Comparison of ENCODE assay signal across 7 mouse cellular contexts in the genomic region with DNA sequence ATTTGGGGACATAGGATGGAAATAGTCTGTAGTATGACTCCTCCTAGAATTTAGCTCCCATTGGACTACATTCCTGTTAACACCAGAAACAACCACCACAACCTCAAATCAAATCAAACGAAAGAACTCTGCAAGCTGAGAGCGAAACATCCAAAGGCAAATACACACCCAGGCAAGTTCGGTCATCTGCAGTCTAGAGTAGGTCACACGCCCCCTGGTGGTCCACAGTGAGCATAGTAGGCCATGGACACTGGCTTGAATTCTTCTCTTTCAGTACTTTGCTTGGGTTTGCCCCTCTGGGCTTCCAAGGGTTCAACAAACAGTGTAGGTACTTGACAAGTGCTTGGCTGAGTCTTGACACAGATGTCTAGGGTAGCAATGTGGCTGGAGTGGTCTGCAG. TPM values are rescaled to one million over a fixed set of nuclear protein-coding genes. Genes with fewer than 3 reads are reported as not detected.
DNase-seq lines count a peak whose midpoint lies in the region; ATAC-seq and TF ChIP-seq lines count a peak whose summit lies in the region.

No protein-coding gene starts in this region.

- peak overlapping the region; percentile 40 for H3K4me2 ChIP-seq in hindbrain, postnatal 0 days (ENCODE audit: low read depth, low read length)

- peak overlapping the region; percentile 59 for H3K4me3 ChIP-seq in gastrocnemius, adult 2 months
- H3K4me3 ChIP-seq in hindbrain, postnatal 0 days (ENCODE audit: low read length), result no peak overlapping the region
- no peak overlapping the region for H3K4me3 ChIP-seq in midbrain, embryonic 10.5 days
- H3K4me3 ChIP-seq in small intestine, adult 2 months (ENCODE audit: low read depth, low read length), result no peak overlapping the region

- H3K9me3 ChIP-seq in hindbrain, postnatal 0 days (ENCODE audit: low read length), result no peaks in the 10 kb centered on the region
- H3K9me3 ChIP-seq in midbrain, embryonic 10.5 days (replicated peaks), result no peaks in the 10 kb centered on the region

- H3K27ac ChIP-seq in gastrocnemius, adult 2 months, result peak overlapping the region; percentile 28; the same call in 1 of the 2 replicates
- H3K27ac ChIP-seq in hindbrain, postnatal 0 days, result no peak overlapping the region
- no peak overlapping the region for H3K27ac ChIP-seq in midbrain, embryonic 10.5 days (replicated peaks)
- no peak overlapping the region for H3K27ac ChIP-seq in small intestine, adult 2 months (ENCODE audit: insufficient read depth, low read depth, low read length)

- H3K36me3 ChIP-seq in hindbrain, postnatal 0 days (ENCODE audit: insufficient read depth, low read length), result no peaks in the 10 kb centered on the region
- H3K36me3 ChIP-seq in midbrain, embryonic 10.5 days, result no peaks in the 10 kb centered on the region
- no peaks in the 10 kb centered on the region for H3K36me3 ChIP-seq in small intestine, adult 2 months (ENCODE audit: control insufficient read depth, insufficient read depth, low read length)

- no peak for TF ChIP-seq POLR2A in small intestine, adult 2 months (IDR thresholded peaks at IDR 0.05; ENCODE audit: low read depth, low read length)

- peak; percentile 65 to 86 for DNase-seq in adrenal gland, adult (ENCODE audit: inconsistent age in 2 of 2, low spot score in 1 of 2)
- peak; percentile 77 for DNase-seq in gastrocnemius, adult 2 months
- peak; percentile 82 for DNase-seq in hindbrain, postnatal 0 days (ENCODE audit: low spot score)
- peak; percentile 59 to 65 for DNase-seq in left cerebral cortex, postnatal 25 days (ENCODE audit: low spot score in 2 of 2)
- DNase-seq in midbrain, embryonic 10.5 days (ENCODE audit: low spot score), result peak; percentile 65

- no peaks in the 10 kb centered on the region for H3K4me1 ChIP-seq in hindbrain, postnatal 0 days (ENCODE audit: insufficient read depth, low read length)
- 0 out of 2 replicates have a peak, but pooled peaks cover 2% of the 10 kb centered on the region for H3K4me1 ChIP-seq in midbrain, embryonic 10.5 days
- peaks cover 8% of the 10 kb centered on the region; the same call in 1 of the 2 replicates for H3K4me1 ChIP-seq in small intestine, adult 2 months (ENCODE audit: control insufficient read depth, insufficient read depth, insufficient read length, low read length)

- WGBS in hindbrain, postnatal 0 days, result 14% methylated on average over 4 of the region's 4 CpGs
- WGBS in midbrain, embryonic 10.5 days, result 32% methylated on average over 4 of the region's 4 CpGs
- 13% methylated on average over 4 of the region's 4 CpGs for WGBS in small intestine, adult 2 months

- no peaks in the 10 kb centered on the region for H3K27me3 ChIP-seq in hindbrain, postnatal 0 days (ENCODE audit: insufficient read depth, low read length)
- no peaks in the 10 kb centered on the region for H3K27me3 ChIP-seq in midbrain, embryonic 10.5 days (ENCODE audit: low read depth, poor library complexity, severe bottlenecking)
- no peaks in the 10 kb centered on the region for H3K27me3 ChIP-seq in small intestine, adult 2 months (ENCODE audit: control insufficient read depth, insufficient read depth, low read length)

- peak; percentile 76 for ATAC-seq in common myeloid progenitor, adult 5-6 weeks (replicated peaks; ENCODE audit: low read depth, poor library complexity, severe bottlenecking)
- ATAC-seq in hindbrain, postnatal 0 days, result peak; percentile 33; the same call in 1 of the 2 replicates

- peak; percentile 97 for TF ChIP-seq CTCF in gastrocnemius, adult 2 months (IDR thresholded peaks at IDR 0.05)
- TF ChIP-seq CTCF in hindbrain, postnatal 0 days (IDR thresholded peaks at IDR 0.05; ENCODE audit: low read depth), result peak; percentile 91
- TF ChIP-seq CTCF in small intestine, adult 2 months (IDR thresholded peaks at IDR 0.05; ENCODE audit: extremely low read depth, insufficient read length, insufficient replicate concordance, low read depth, low read length), result peak; percentile 89; the same call in 1 of the 2 replicates

- H3K9ac ChIP-seq in hindbrain, postnatal 0 days (replicated peaks; ENCODE audit: low read length), result no peak overlapping the region

- intact Hi-C loops in gastrocnemius, adult 2 months (cut with DNase I), result loop anchor here (2.0 kb wide), 1 partner anchor 335 kb away; no protein-coding TSS in a partner anchor
- intact Hi-C loops in left cerebral cortex, postnatal 25 days (cut with DNase I), result loop anchor here (5.0 to 10.0 kb wide), 3 partner anchors 55 to 257 kb away; a partner anchor contains a TSS

RNA-seq across cellular contexts. Expression of a gene that starts 6.4 kb away (rescaled TPM):
- total RNA-seq in common myeloid progenitor, adult 5-6 weeks (2017), result not detected in 2 replicates
- total RNA-seq in gastrocnemius, adult 2 months (2021), result not detected
- total RNA-seq in hindbrain, postnatal 0 days (2014; rRNA removed), result 0.07 and 0.21 TPM in 2 replicates
- polyA plus RNA-seq in hindbrain, postnatal 0 days (2015; fragmentation: Nextera tagmentation; extraction: Ambion mirVana), result 0.11 TPM in 1 of 2 replicates, not detected in the other
- under 1 TPM in 1 of 2 experiments, not detected in 1; 0.11 TPM for total RNA-seq in left cerebral cortex, postnatal 25 days (2021)
- polyA plus RNA-seq in midbrain, embryonic 10.5 days (2016; fragmentation: Nextera tagmentation; extraction: Ambion mirVana), result not detected in 2 replicates
- polyA plus RNA-seq in small intestine, adult 2 months (2012; rRNA removed), result not detected in 2 replicates

RNA-seq across cellular contexts. Expression of a gene that starts 53.4 kb away (rescaled TPM):
- total RNA-seq in common myeloid progenitor, adult 5-6 weeks (2017), result 25.0 and 38.5 TPM in 2 replicates
- 10 to 100 TPM; 29.5 to 36.6 TPM for total RNA-seq in gastrocnemius, adult 2 months (2021)
- total RNA-seq in hindbrain, postnatal 0 days (2014; rRNA removed), result 36.2 and 39.2 TPM in 2 replicates
- polyA plus RNA-seq in hindbrain, postnatal 0 days (2015; fragmentation: Nextera tagmentation; extraction: Ambion mirVana), result 52.2 and 54.5 TPM in 2 replicates
- total RNA-seq in left cerebral cortex, postnatal 25 days (2021), result 10 to 100 TPM; 39.4 to 44.4 TPM
- 42.3 and 45.3 TPM in 2 replicates for polyA plus RNA-seq in midbrain, embryonic 10.5 days (2016; fragmentation: Nextera tagmentation; extraction: Ambion mirVana)
- 30.0 and 44.2 TPM in 2 replicates for polyA plus RNA-seq in small intestine, adult 2 months (2012; rRNA removed)
